Mouse (Mus musculus): Measurements from ENCODE around the gene Cd6. TPM values are rescaled to one million over a fixed set of nuclear protein-coding genes. Genes with fewer than 3 reads are reported as not detected.

Gene Cd6
- total RNA-seq, 2 experiments from 2014 or later: 0.32 TPM; not detected in 1

GRCm38 (mm10) chr19:10767631-10768030 lies 62.2 kb downstream of the Cd6 start:
- DNase-seq (ENCODE audit: low spot score in 2 of 2): no peak

- no peak for DNase-seq (ENCODE audit: low spot score in 2 of 2)
These were observed 66.4 kb downstream of the Cd6 start for GRCm38 (mm10) chr19:10763381-10764031.

DNA sequence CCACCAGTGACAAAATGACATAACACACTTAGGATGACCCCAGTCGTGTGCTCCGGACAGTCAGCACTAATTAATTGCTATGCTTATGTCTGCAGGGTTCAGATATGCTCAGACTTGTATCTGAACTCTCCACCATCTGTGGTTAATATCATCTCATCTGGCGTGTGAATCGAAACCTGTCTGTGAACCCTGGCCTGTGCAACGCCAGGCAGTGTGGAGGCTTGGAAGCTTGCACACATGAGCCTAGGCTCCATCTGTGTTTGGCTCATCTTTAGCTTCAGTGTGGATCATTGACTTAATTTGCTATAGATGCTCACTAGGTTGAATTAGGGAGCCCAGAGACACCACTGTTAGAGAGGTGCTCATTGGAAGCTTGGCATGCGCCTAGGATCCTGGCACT lies 67.4 kb downstream of the Cd6 start:
- no peak for DNase-seq (ENCODE audit: low spot score in 2 of 2)

GRCm38 (mm10) chr19:10761794-10762415 lies 68.0 kb downstream of the Cd6 start:
- DNase-seq (ENCODE audit: low spot score in 2 of 2): no peak

- no peak for DNase-seq (ENCODE audit: low spot score in 2 of 2)
These were observed 69.7 kb downstream of the Cd6 start for GRCm38 (mm10) chr19:10759983-10760831.

- no peak for DNase-seq (ENCODE audit: low spot score in 2 of 2)
These were observed 70.3 kb downstream of the Cd6 start for GRCm38 (mm10) chr19:10759525-10759924.

DNA sequence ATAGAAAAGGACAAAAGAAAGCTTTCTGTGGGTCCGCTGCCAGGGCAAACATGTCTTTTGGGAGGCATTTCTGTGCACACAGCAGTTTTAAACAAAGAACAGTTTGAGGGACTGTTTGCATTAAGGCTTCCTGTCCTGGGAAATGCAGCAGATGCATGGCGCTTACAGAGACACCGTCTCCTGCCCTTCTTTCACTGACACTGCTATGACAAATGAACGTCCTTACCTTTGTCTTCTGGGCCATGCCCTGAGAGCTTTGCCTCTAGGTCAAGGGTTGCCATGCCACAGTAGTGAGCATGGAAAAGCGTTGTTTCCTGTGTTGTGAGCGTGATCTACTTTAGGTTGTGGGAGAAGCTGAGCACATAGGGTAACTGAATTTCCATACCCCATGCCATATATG lies 71.2 kb downstream of the Cd6 start:
- no peak for DNase-seq (ENCODE audit: low spot score in 2 of 2)

DNA sequence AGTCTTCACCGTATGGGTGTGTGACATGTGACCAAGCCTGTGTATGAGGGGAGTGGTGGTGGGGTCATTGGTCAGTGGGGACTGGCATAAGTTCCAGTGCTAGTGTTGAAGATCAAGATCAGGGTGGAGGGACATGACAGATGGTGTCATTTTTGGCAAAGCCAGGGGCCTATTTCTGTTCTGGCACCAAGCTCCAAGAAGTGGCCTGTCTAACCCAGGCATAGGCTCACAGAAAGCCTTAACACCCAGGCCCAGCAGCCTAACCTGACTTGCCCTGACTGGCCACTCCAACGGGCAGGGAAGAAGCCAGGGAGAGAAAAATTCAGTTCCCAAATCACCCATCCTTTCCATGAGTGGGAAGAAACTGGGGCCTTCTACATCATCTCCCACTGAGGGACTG lies 72.3 kb downstream of the Cd6 start:
- no peak for DNase-seq (ENCODE audit: low spot score in 2 of 2)

DNA sequence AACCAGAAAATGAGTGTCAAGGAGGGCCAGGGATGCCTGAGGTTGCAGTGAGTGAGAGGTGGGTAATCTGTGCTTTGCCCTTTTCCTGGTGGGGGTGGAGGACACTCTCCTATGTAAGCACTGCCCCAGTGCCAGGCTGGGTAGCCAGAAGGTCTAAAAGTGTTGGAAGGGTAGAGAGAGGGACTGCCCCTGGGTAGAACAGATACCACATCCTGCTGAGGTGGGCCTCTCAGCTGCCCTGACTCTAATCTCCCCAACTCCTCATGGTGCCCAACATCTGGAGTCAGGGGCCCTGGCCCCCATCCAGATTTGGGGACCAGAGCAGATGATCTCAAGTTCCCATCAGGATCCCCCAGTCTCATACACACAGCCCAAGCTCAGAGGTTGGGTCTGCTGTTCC lies 72.7 kb downstream of the Cd6 start:
- DNase-seq (ENCODE audit: low spot score in 2 of 2): no peak

- no peak for DNase-seq (ENCODE audit: low spot score in 2 of 2)
These were observed 77.2 kb downstream of the Cd6 start for GRCm38 (mm10) chr19:10752646-10753045.

GRCm38 (mm10) chr19:10752106-10752505 lies 77.8 kb downstream of the Cd6 start:
- no peak for DNase-seq (ENCODE audit: low spot score in 2 of 2)

GRCm38 (mm10) chr19:10751607-10752006 lies 78.3 kb downstream of the Cd6 start:
- DNase-seq (ENCODE audit: low spot score in 2 of 2): no peak

- DNase-seq (ENCODE audit: low spot score in 2 of 2): no peak
These were observed 79.7 kb downstream of the Cd6 start for GRCm38 (mm10) chr19:10750161-10750560.

DNA sequence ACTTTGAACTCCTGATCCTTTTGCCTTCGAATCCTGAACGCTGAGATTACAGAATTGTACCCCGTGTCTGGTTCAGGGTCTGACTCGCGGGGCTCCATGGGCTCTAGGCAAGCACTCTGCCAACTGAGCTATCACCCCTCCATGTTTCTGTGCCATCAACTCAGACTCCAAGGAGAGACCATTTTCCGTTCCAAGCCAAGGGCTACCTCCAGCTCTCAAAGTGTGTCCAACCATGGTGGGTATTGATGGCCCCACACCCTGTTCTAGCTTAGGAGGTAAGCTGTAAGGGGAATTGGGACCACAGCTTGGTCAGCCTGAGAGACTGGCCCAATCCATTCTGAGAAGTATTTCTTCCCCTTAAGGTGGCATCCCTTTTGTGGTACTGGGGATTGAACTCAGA lies 80.6 kb downstream of the Cd6 start:
- no peak for DNase-seq (ENCODE audit: low spot score in 2 of 2)

DNA sequence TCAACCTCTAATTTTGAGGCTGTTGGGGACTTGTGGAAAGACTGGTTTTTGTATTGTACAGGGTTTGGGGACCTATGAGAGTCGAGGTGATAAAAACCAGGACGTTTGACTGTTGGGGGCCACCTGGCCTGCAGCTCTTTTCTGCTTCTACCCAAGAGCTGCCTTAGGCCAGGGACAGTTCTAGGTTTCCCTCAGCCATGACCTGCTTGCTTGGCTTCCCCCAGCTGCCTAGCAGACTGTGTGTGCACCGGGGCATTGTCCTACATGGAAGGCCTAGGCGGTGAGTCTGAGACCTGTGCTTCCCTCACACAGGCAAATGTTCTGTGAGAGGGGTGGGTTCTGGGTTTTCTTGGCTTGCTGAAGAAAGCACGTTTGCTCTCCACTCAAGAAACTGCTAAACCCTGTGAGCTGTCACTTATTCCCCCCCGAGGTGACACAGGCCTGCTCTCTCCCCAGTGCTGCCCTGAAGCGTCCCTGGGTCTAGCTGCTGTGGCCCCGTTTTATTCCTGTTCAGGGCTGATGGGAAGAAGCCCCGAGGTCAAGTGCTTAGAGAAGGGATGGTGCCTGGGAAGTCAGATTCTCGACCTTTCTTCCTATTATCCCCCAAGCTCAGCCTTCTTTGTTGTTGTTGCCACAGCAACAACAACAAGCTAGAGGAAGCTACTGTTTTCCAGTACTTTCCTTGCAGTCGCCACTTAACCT lies 81.3 kb downstream of the Cd6 start:
- no peak for DNase-seq (ENCODE audit: low spot score in 2 of 2)

DNA sequence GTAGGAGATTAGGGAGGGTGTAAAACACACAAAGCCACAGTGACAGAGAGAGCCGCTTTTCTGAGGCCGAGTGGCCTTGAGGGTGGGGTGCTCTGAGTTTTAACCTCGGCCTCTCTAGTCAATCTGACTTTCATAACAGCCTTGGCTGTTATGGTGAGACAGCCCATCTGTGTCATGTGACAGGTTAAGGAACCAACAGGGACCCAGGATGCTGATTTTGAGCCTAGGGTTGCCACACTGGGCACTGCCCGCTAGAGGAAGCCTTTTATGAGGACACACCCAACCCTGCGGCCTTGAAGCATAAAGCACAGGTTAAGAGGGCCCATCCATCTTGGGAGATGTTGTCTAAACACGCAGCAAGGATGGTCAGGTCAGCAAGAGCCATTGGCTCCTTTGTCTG lies 82.1 kb downstream of the Cd6 start:
- DNase-seq (ENCODE audit: low spot score in 2 of 2): no peak

DNA sequence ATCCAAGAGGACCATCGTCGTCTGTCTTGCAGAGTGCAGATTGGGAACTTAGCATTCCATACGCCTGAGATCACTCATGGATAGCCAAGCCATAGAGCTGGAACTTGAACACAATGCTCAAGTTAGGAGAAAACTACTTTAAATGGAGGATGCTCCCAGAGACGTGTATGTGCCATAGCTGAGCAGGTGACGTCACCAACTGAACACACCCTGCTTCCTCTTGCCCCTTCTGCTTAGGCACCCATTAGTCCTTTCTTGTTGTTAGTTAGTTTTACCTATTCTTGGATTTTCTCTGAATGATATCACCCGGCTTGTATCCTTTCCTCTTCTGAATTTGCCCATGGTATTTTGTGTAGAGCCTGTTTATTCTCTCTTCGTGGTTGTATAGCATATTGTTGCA lies 82.7 kb downstream of the Cd6 start:
- DNase-seq (ENCODE audit: low spot score in 2 of 2): no peak

GRCm38 (mm10) chr19:10742565-10742964 lies 87.3 kb downstream of the Cd6 start:
- no peak for DNase-seq (ENCODE audit: low spot score in 2 of 2)

- DNase-seq (ENCODE audit: low spot score in 2 of 2): no peak
These were observed 87.7 kb downstream of the Cd6 start for GRCm38 (mm10) chr19:10742145-10742544.

DNA sequence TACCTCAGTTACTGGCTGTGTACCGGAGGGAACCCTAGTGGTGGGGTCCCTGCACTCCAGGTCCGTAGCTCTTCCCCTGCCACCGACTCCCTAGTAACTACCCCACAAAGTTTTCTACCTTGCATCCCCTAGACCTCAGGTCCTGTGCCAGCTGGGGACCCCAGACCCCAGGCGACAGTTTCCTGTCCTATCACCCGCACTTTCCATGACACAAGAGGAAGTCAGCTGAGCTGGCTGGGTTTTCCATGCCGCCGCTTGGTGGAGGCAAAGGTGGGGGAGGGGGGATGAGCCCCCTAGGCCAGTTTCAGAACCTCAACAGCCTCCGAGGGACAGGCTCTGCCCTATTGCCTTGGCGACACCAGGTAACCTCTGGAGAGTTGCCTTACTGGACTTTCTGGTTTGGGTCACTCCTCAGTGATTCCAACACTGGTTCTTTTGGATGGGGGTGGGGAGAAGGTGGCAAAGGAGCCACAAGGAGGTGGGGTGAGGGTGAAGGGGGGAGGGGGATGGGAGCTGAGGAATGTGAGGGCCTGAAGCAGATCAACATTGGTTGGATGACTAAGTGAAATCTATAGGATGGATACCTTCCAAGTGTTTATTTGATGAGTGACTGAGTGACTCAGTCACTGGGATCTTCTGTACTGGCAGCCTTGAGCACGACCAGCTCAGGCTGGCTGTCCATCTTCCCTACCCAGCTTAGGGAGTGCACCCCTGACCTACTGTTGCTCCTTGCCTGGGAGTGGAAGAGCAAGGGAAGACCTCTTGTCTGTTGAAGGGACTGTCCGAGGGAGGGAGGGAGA lies 89.0 kb downstream of the Cd6 start:
- DNase-seq (ENCODE audit: low spot score in 2 of 2): no peak

- no peak for DNase-seq (ENCODE audit: low spot score in 2 of 2)
These were observed 89.9 kb downstream of the Cd6 start for GRCm38 (mm10) chr19:10739916-10740315.

Data from adrenal gland, adult 18-20 months (tissue).